10 mouse cellular contexts compared by ENCODE assay signal in genomic region chr12:83874597-83874996, GRCm38 (mm10). TPM values are rescaled to one million over a fixed set of nuclear protein-coding genes. Genes with fewer than 3 reads are reported as not detected.
DNase-seq lines count a peak whose midpoint lies in the region; ATAC-seq and TF ChIP-seq lines count a peak whose summit lies in the region.
"Had no signal": no experiment of that assay in that cellular context is flagged by ENCODE, and none has a peak within 500 bp of the region (broad histone marks: within the 10 kb centered on the region; RNA-seq: fewer than 3 reads in every experiment).

No protein-coding gene starts in this region.

- DNase-seq in gastrocnemius, adult 2 months = peak; percentile 26
- DNase-seq in gastrocnemius, postnatal 10 days = no peak
- peak; percentile 77 to 84 for DNase-seq in cerebellum, adult 2 months
- DNase-seq in kidney, adult 8-10 months = peak; percentile 75 to 76
- DNase-seq in liver, embryonic 11.5 days (ENCODE audit: low spot score) = no peak
- DNase-seq in spleen, postnatal 14 days (ENCODE audit: low spot score in 2 of 2) = no peak
- no peak for DNase-seq in B cell, adult 2 months

- peaks cover 6% of the 10 kb centered on the region; the same call in 1 of the 2 replicates for H3K36me3 ChIP-seq in lung, embryonic 16.5 days (ENCODE audit: control insufficient read depth, insufficient read depth, low read length)
- 0 out of 2 replicates have a peak, but pooled peaks cover 5% of the 10 kb centered on the region for H3K36me3 ChIP-seq in liver, embryonic 11.5 days (ENCODE audit: control insufficient read depth, insufficient read depth, low read length)

- intact Hi-C loops in gastrocnemius, adult 2 months (cut with DNase I) = loop anchor here (5.0 kb wide), 1 partner anchor 768 kb away; the partner anchor contains the start of gene Vrtn

- no peak overlapping the region for H3K27ac ChIP-seq in gastrocnemius, adult 2 months
- no peak overlapping the region for H3K27ac ChIP-seq in cerebellum, adult 2 months (ENCODE audit: insufficient read depth, low read length)
- H3K27ac ChIP-seq in lung, embryonic 16.5 days (ENCODE audit: low read length) = no peak overlapping the region
- no peak overlapping the region for H3K27ac ChIP-seq in liver, embryonic 11.5 days (ENCODE audit: low read depth, low read length)
- H3K27ac ChIP-seq: embryonic facial prominence, embryonic 13.5 days; limb, embryonic 15.5 days had no signal

- no peak for TF ChIP-seq CTCF in gastrocnemius, adult 2 months (IDR thresholded peaks at IDR 0.05)
- no peak for TF ChIP-seq CTCF in cerebellum, adult 2 months (IDR thresholded peaks at IDR 0.05; ENCODE audit: borderline replicate concordance, insufficient read depth, low read depth, low read length)

- no peaks in the 10 kb centered on the region for H3K27me3 ChIP-seq in cerebellum, adult 2 months (ENCODE audit: control insufficient read depth, insufficient read depth, low read length)
- no peaks in the 10 kb centered on the region for H3K27me3 ChIP-seq in lung, embryonic 16.5 days (ENCODE audit: control insufficient read depth, insufficient read depth, low read depth, low read length)
- H3K27me3 ChIP-seq in liver, embryonic 11.5 days (replicated peaks; ENCODE audit: control insufficient read depth, insufficient read depth, low read length) = no peaks in the 10 kb centered on the region
- H3K27me3 ChIP-seq: embryonic facial prominence, embryonic 13.5 days; limb, embryonic 15.5 days had no signal

- peak; percentile 80 for ATAC-seq in lung, embryonic 16.5 days (ENCODE audit: low read depth)
- no peak for ATAC-seq in liver, embryonic 11.5 days (replicated peaks; ENCODE audit: low FRiP score)

- WGBS in cerebellum, adult 2 months = 28% methylated on average over 4 of the region's 4 CpGs
- WGBS in lung, embryonic 16.5 days = 79% methylated on average over 4 of the region's 4 CpGs
- 83% methylated on average over 4 of the region's 4 CpGs for WGBS in liver, embryonic 11.5 days

- H3K9me3 ChIP-seq in lung, embryonic 16.5 days (ENCODE audit: control insufficient read depth, low read length) = no peaks in the 10 kb centered on the region
- no peaks in the 10 kb centered on the region for H3K9me3 ChIP-seq in liver, embryonic 11.5 days (ENCODE audit: control insufficient read depth, low read length)
- H3K9me3 ChIP-seq: embryonic facial prominence, embryonic 13.5 days; limb, embryonic 15.5 days had no signal

- no peak overlapping the region for H3K4me2 ChIP-seq in lung, embryonic 16.5 days (ENCODE audit: low read depth, low read length)
- H3K4me2 ChIP-seq in liver, embryonic 11.5 days = no peak overlapping the region
- H3K4me2 ChIP-seq: embryonic facial prominence, embryonic 13.5 days; limb, embryonic 15.5 days had no signal

- H3K4me3 ChIP-seq in gastrocnemius, adult 2 months = no peak overlapping the region
- H3K4me3 ChIP-seq in cerebellum, adult 2 months (replicated peaks; ENCODE audit: insufficient read depth, low read depth, low read length) = no peak overlapping the region
- no peak overlapping the region for H3K4me3 ChIP-seq in lung, embryonic 16.5 days (ENCODE audit: low read length)
- H3K4me3 ChIP-seq in liver, embryonic 11.5 days (ENCODE audit: low read depth, low read length) = no peak overlapping the region
- H3K4me3 ChIP-seq: embryonic facial prominence, embryonic 13.5 days; limb, embryonic 15.5 days had no signal

- peaks cover 13% of the 10 kb centered on the region for H3K4me1 ChIP-seq in cerebellum, adult 2 months (ENCODE audit: control insufficient read depth, insufficient read depth, low read length)
- no peaks in the 10 kb centered on the region for H3K4me1 ChIP-seq in lung, embryonic 16.5 days (replicated peaks; ENCODE audit: control insufficient read depth, insufficient read depth, low read length)
- H3K4me1 ChIP-seq in liver, embryonic 11.5 days (replicated peaks; ENCODE audit: control insufficient read depth, insufficient read depth, low read length) = no peaks in the 10 kb centered on the region
- H3K4me1 ChIP-seq: embryonic facial prominence, embryonic 13.5 days; limb, embryonic 15.5 days had no signal

- no peak for TF ChIP-seq POLR2A in cerebellum, adult 2 months (IDR thresholded peaks at IDR 0.05; ENCODE audit: borderline replicate concordance, insufficient read depth, low read length)

- H3K9ac ChIP-seq in lung, embryonic 16.5 days (ENCODE audit: low read length) = no peak overlapping the region
- H3K9ac ChIP-seq in liver, embryonic 11.5 days (ENCODE audit: low read depth, low read length) = no peak overlapping the region
- H3K9ac ChIP-seq: embryonic facial prominence, embryonic 13.5 days; limb, embryonic 15.5 days had no signal

RNA-seq across cellular contexts. Expression of gene Numb, which starts 47.1 kb away (rescaled TPM):
- 10 to 100 TPM; 16.8 to 21.3 TPM for total RNA-seq in gastrocnemius, adult 2 months (2021)
- total RNA-seq in gastrocnemius, postnatal 10 days (2021) = 10 to 100 TPM; 15.6 to 21.0 TPM
- polyA plus RNA-seq in cerebellum, adult 2 months (2012; rRNA removed) = 54.5 and 60.1 TPM in 2 replicates
- polyA plus RNA-seq in lung, embryonic 16.5 days (2015; fragmentation: Nextera tagmentation; extraction: Ambion mirVana) = 46.1 and 46.6 TPM in 2 replicates
- 25.2 and 26.8 TPM in 2 replicates for polyA plus RNA-seq in liver, embryonic 11.5 days (2014; fragmentation: Nextera tagmentation; extraction: Ambion mirVana)

Comparison
In these comparisons a context has a peak if more than half of its experiments do, and no peak if none do; other contexts are left out.
1. DNase-seq: peak in gastrocnemius, adult 2 months (single experiment), cerebellum, adult 2 months (2 of 2) and kidney, adult 8-10 months (2 of 2); none in gastrocnemius, postnatal 10 days (single experiment), liver, embryonic 11.5 days (single experiment), spleen, postnatal 14 days (0 of 2) and B cell, adult 2 months (0 of 2).